Mouse (Mus musculus) intestine, embryonic 16.5 days (tissue): ENCODE results near the gene Trim2. TPM values are rescaled to one million over a fixed set of nuclear protein-coding genes. Genes with fewer than 3 reads are reported as not detected.

Experiments
- ATAC-seq: fragments of 200-750 bp; cut with Nextera tagmentation; 2 replicates; pipeline ENCODE4 v1.8.0; 2017; ENCODE audit warnings: moderate TSS enrichment, moderate library complexity
- H3K27ac ChIP-seq: fragments of 300-500 bp; sonication (generic); 2 replicates; pipeline ENCODE4 v1.5.1; 2014; ENCODE audit warnings: mild to moderate bottlenecking, low read length
- H3K27me3 ChIP-seq: fragments of 300-500 bp; sonication (generic); replicated peaks from 2 replicates; pipeline ENCODE4 v1.6.1; 2014; ENCODE audit warnings: low read length, control low read depth, mixed read lengths; ENCODE audit not compliant: control insufficient read depth, insufficient read depth
- H3K36me3 ChIP-seq: fragments of 300-500 bp; sonication (generic); 2 replicates; pipeline ENCODE4 v1.6.1; 2014; ENCODE audit warnings: low read length, control low read depth; ENCODE audit not compliant: control insufficient read depth, insufficient read depth
- H3K4me1 ChIP-seq: fragments of 300-500 bp; sonication (generic); 2 replicates; pipeline ENCODE4 v1.6.1; 2014; ENCODE audit warnings: low read length, control low read depth, mixed read lengths; ENCODE audit not compliant: control insufficient read depth, insufficient read depth
- H3K4me2 ChIP-seq: fragments of 300-500 bp; sonication (generic); 2 replicates; pipeline ENCODE4 v1.6.1; 2014; ENCODE audit warnings: low read depth, low read length, control low read depth
- H3K4me3 ChIP-seq: fragments of 300-500 bp; sonication (generic); 2 replicates; pipeline ENCODE4 v1.5.1; 2014; ENCODE audit warnings: mild to moderate bottlenecking, low read length
- H3K9ac ChIP-seq: fragments of 300-500 bp; sonication (generic); 2 replicates; pipeline ENCODE4 v1.6.1; 2014; ENCODE audit warnings: low read depth, low read length
- H3K9me3 ChIP-seq: fragments of 300-500 bp; sonication (generic); 2 replicates; pipeline ENCODE4 v1.6.1; 2016; ENCODE audit warnings: low read length, control low read depth; ENCODE audit not compliant: control insufficient read depth
- WGBS: fragments of 180-500 bp; shearing (Covaris S2); extraction: QIAGEN DNeasy Blood & Tissue Kit; methylation state at CpG from one replicate; pipeline ENCODE4 v1.1.7; 2014; 5-methylcytosine and 5-hydroxymethylcytosine counted together
- polyA plus RNA-seq: library from polyadenylated mRNA; unstranded; fragments of >200 nt; fragmentation: Nextera tagmentation; extraction: Ambion mirVana; gene quantifications from 2 replicates; pipeline ENCODE4 v1.2.1, GENCODE M21; 2015

Trim2 gene
- polyA plus RNA-seq, 1 experiment from 2014 or later = 57.0 TPM

DNA sequence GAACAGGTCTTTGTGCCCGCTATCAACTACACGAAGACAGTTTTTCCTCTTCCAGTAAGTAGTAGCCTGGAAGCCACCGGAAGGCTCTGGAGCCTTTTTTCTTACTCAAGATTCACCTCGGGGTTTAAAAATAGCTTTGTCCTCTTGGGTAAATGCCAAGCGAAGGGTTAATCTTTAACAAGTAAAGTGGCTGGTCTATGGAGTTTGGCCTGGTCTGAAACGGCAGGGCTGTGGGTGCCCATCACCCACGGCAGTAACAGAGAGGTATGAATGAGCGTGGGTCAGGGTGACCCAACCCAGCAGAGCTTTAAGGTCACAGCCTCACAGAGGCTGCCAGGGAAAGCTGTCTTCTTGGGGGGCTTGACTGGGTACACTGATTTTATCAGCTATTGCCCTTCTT is 23.2 kb downstream of the Trim2 start:
- peak; percentile 74 for ATAC-seq
- no peaks in the 10 kb centered on the region for H3K36me3 ChIP-seq
- H3K9me3 ChIP-seq = no peaks in the 10 kb centered on the region
- WGBS = 49% methylated on average over 8 of the region's 8 CpGs
- peaks cover 28% of the 10 kb centered on the region for H3K4me1 ChIP-seq
- H3K27me3 ChIP-seq = no peaks in the 10 kb centered on the region
- peak overlapping the region; percentile 48 for H3K4me2 ChIP-seq
- peak overlapping the region; percentile 34; the same call in 1 of the 2 replicates for H3K9ac ChIP-seq
- peak overlapping the region; percentile 31 for H3K4me3 ChIP-seq
- peak overlapping the region; percentile 91 for H3K27ac ChIP-seq

DNA sequence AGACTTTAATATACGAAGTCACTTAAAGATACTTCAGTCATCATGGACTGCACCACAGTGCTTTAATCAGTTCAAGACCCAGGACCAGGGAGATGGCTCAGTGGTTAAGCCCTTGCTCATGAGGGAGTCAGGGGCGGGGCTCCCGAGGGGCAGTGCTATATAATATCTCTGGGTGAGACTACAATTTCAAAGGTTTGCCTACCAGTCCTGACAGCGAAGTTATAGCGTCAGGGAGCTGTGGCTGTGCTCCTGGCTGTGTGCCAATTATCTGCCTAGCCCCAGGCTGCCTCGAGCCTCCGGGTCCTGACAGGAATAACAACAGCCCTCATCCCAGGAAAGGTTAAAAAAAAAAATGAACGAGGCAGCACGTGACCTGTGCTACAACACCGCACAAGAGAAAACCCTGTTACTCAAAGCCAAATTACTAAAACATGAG is 24.7 kb downstream of the Trim2 start:
- peak; percentile 68 for ATAC-seq
- H3K27me3 ChIP-seq = no peaks in the 10 kb centered on the region
- H3K9ac ChIP-seq = 0 out of 2 replicates have a peak overlapping the region, but pooled peaks have one; percentile 34
- peak overlapping the region; percentile 91 for H3K27ac ChIP-seq
- H3K36me3 ChIP-seq = no peaks in the 10 kb centered on the region
- WGBS = 22% methylated on average over 10 of the region's 10 CpGs
- H3K4me2 ChIP-seq = peak overlapping the region; percentile 48
- H3K4me3 ChIP-seq = peak overlapping the region; percentile 31
- no peaks in the 10 kb centered on the region for H3K9me3 ChIP-seq
- peaks cover 25% of the 10 kb centered on the region for H3K4me1 ChIP-seq

DNA sequence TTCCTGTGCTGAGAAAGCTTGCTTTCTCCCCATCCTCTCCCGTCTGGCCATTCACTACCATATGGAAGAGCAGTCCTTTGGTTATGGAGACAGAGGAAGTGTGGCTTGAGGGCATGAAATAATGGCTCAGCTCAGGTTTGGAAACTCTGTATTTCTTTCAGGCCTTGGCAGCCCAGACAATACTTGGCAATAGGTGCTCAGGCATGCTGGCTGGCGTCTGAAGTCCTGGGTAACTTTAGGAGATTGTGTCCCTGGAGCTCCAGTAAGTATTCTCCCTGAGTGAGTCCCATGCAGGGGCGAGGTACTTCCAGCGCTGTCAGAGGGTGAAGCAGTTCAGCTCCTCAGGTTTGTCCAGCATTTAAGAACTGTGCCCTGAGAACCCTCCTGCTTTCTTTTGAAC is 27.9 kb downstream of the Trim2 start:
- H3K9me3 ChIP-seq = no peaks in the 10 kb centered on the region
- ATAC-seq = no peak
- peaks cover 3% of the 10 kb centered on the region; the same call in 1 of the 2 replicates for H3K4me1 ChIP-seq
- H3K27me3 ChIP-seq = no peaks in the 10 kb centered on the region
- no peak overlapping the region for H3K9ac ChIP-seq
- no peak overlapping the region for H3K4me2 ChIP-seq
- WGBS = 78% methylated on average over 4 of the region's 4 CpGs
- H3K4me3 ChIP-seq = no peak overlapping the region
- no peaks in the 10 kb centered on the region for H3K36me3 ChIP-seq
- no peak overlapping the region for H3K27ac ChIP-seq

DNA sequence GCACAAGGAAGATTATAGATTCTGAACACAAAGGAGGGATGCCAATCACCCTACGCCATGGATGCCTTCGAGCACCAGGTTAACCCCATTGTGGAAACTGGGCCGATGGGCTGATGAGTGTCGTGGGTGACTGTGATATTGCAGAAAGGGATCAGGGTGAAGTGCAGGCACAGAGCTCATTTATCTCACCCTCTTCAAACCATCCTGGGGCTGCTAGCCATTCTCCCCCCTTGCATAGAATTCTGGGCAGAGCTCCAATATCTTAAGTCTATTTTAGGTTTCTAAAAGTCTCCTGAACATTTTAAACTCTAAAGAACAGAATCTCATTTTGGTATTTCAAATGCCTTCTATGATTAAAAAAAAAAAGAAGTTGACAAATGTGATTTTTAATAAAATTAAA is 31.6 kb downstream of the Trim2 start:
- no peak for ATAC-seq
- H3K4me3 ChIP-seq = no peak overlapping the region
- H3K36me3 ChIP-seq = no peaks in the 10 kb centered on the region
- no peak overlapping the region for H3K4me2 ChIP-seq
- 88% methylated on average over 4 of the region's 4 CpGs for WGBS
- H3K9ac ChIP-seq = no peak overlapping the region
- no peak overlapping the region for H3K27ac ChIP-seq
- no peaks in the 10 kb centered on the region for H3K27me3 ChIP-seq
- peaks cover 29% of the 10 kb centered on the region for H3K4me1 ChIP-seq
- H3K9me3 ChIP-seq = no peaks in the 10 kb centered on the region

DNA sequence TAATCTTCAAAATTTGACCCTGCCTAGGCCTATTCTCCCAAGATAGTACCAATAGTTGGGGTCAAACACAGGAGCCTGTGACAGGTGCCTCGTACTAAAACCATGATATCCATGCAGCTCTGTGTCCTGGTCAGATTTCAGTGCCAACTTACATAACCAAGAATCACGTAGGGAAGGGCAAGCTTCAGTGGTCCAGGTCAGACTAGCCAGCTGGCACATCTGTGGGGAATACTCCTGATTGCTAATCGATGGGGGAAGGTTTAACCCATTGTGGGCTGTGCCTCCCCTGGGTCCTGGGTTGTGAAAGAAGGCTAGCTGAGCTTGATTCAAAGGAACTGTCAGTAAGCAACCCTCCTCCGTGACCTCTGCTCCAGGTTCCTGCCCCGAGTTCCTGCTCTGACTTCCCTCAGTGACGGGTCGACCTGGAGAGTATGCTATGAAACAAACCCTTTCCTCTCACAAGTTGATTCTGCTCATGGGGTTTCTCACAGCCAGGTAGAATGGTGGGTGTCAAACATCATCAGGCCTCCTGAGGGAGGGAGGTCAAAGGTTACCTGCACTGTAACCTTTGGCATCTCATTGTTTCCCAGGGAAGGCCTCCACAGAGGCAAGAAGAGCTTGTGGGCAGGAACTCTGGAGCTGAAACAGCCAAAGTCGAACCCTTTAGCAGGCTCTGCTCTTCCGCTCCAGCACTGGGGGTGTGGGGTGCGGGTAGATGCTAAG is 34.2 kb downstream of the Trim2 start:
- Histone ChIP-seq H3K9me3 (no peaks in the 10 kb centered on the region), H3K4me3 (no peak overlapping the region), H3K36me3 (no peaks in the 10 kb centered on the region), H3K4me1 (peaks cover 30% of the 10 kb centered on the region), H3K4me2 (no peak overlapping the region), H3K27me3 (no peaks in the 10 kb centered on the region), H3K9ac (no peak overlapping the region), H3K27ac (peak overlapping the region; percentile 93)
- WGBS = 83% methylated on average over 10 of the region's 10 CpGs
- no peak for ATAC-seq

DNA sequence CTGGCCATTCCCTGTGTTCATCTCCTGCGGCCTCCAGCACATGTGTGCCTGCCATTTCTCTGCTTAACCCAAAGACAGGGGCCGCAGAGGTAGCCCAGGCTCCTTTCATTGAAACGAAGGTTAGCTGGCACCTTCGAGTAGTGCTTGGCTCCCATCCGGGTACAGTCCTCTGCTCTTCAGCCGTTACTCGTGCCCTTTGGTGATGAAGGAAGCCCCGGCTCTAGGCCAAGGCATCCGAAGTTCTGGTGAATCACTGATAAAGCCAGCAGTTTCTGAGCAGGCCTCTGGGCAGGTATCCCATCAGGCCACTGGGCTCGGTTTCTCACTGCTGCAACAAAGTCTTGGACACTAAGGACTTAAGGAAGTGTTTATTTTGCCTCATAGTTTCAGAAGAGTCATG is 34.9 kb downstream of the Trim2 start:
- H3K27me3 ChIP-seq = no peaks in the 10 kb centered on the region
- no peaks in the 10 kb centered on the region for H3K36me3 ChIP-seq
- H3K9me3 ChIP-seq = no peaks in the 10 kb centered on the region
- no peak overlapping the region for H3K4me2 ChIP-seq
- ATAC-seq = no peak
- H3K9ac ChIP-seq = no peak overlapping the region; the same call in 1 of the 2 replicates
- H3K4me3 ChIP-seq = no peak overlapping the region
- WGBS = 89% methylated on average over 10 of the region's 10 CpGs
- peaks cover 30% of the 10 kb centered on the region for H3K4me1 ChIP-seq
- H3K27ac ChIP-seq = peak overlapping the region; percentile 93

DNA sequence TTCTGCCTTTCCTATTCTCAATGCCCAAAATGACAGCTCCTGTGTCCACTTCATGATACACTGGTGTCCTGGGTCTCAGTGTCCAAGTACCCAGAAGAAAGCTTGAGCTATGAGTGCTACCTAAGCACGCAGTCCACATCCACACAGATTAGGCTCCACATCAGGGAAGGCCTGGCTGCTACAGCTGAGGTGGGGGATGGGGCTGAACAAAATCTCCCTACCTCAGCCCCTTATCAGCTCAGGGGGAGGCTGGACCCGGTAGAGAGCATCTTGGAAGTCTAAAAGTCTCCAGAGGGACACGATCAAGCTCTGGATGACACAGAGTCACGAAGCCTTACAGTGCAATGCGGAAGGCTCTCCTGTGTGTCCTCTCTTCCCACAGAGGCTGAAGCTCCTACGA is 35.6 kb downstream of the Trim2 start:
- peak overlapping the region; percentile 47 for H3K9ac ChIP-seq
- H3K4me1 ChIP-seq = peaks cover 32% of the 10 kb centered on the region
- WGBS = 59% methylated on average over 6 of the region's 6 CpGs
- ATAC-seq = peak; percentile 11
- H3K36me3 ChIP-seq = no peaks in the 10 kb centered on the region
- H3K27me3 ChIP-seq = no peaks in the 10 kb centered on the region
- H3K9me3 ChIP-seq = no peaks in the 10 kb centered on the region
- H3K4me2 ChIP-seq = peak overlapping the region; percentile 35
- peak overlapping the region; percentile 50 for H3K4me3 ChIP-seq
- H3K27ac ChIP-seq = peak overlapping the region; percentile 93

DNA sequence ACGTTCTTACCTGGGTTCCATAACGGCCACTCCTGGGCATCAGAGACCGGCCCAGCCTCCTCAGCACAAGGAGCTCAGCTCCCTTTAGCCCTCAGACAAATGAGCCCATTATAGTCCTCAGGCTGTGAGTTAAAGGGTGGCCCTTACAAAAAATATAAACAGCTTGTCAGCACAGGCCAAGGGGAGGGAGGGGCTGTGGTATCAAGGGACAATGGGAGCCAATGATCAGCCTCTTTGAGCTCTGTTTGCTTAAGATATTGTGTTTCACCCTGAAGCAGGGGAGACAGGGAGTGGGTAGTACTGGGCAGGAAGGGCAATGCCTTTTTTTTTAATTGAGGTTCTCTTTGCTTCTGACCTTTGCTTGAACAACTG is 36.1 kb downstream of the Trim2 start:
- Histone ChIP-seq H3K27me3 (no peaks in the 10 kb centered on the region), H3K36me3 (no peaks in the 10 kb centered on the region), H3K4me2 (peak overlapping the region; percentile 35), H3K27ac (peak overlapping the region; percentile 93), H3K4me3 (peak overlapping the region; percentile 50), H3K9me3 (no peaks in the 10 kb centered on the region), H3K9ac (peak overlapping the region; percentile 65), H3K4me1 (peaks cover 32% of the 10 kb centered on the region)
- WGBS = 4% methylated on average over 3 of the region's 3 CpGs
- peak; percentile 90 for ATAC-seq

DNA sequence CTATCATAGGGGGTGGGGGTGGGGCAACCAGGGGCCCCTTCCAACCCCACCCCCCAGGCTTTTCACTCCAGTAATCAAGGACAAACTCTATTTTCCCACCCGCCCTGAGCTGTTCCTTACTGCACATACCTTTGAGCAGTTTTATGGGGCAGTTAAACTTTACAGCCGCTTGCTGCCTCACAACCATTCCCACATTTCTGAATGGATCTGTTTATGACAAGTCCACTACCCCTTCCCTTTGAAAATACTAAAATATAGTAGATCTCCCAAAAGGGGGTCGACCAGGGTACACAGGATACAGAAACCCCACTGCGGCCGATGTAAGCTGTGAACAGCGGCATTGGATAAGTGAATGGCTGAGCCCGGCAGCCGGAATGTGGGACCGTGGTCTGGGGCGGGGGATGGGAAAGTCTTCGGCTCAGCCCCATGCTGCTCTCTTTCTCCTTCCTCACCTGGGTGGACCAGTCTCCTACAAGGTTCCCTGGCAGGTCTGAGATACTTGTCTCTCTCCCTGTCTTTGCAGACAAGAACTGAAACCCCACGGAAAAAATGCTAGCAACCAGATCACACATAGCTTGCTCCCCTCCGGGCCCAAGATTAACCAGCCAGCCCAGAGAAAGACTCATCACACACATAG is 36.6 kb downstream of the Trim2 start:
- H3K4me3 ChIP-seq = peak overlapping the region; percentile 50
- ATAC-seq = peak; percentile 87
- peak overlapping the region; percentile 93 for H3K27ac ChIP-seq
- no peaks in the 10 kb centered on the region for H3K27me3 ChIP-seq
- no peaks in the 10 kb centered on the region for H3K36me3 ChIP-seq
- H3K9me3 ChIP-seq = no peaks in the 10 kb centered on the region
- WGBS = 8% methylated on average over 13 of the region's 13 CpGs
- peak overlapping the region; percentile 24 for H3K4me2 ChIP-seq
- peak overlapping the region; percentile 65 for H3K9ac ChIP-seq
- peaks cover 32% of the 10 kb centered on the region for H3K4me1 ChIP-seq
